Mouse (Mus musculus): ENCODE results near the gene Dohh. TPM values are rescaled to one million over a fixed set of nuclear protein-coding genes. Genes with fewer than 3 reads are reported as not detected.

The Dohh gene
- polyA plus RNA-seq, 1 experiment: 79.2 TPM

DNA sequence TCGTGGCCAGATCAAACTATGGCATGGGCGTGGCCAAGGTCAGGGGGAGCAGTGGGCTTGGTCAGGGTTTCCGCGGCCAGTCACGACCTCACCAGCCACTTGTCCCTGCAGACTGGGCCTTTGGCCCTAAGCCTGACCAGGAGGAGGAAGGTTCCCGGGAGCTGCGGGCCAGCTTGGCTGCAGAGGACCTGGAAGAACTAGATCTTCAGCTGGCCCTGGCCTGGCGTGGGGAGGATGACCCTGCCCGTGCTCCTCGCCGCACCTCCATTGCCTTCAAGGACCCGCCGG is 6.4 kb downstream of the Dohh start:
- Histone ChIP-seq H3K4me3 (replicated peaks; ENCODE audit: extremely low read depth, low read depth, low read length) (no peak overlapping the region), H3K4me1 (ENCODE audit: control insufficient read depth, insufficient read depth, low read length) (peaks cover 14% of the 10 kb centered on the region)
- TF ChIP-seq CTCF (IDR thresholded peaks at IDR 0.05; ENCODE audit: insufficient read depth, low read length) (no peak), POLR2A (IDR thresholded peaks at IDR 0.05; ENCODE audit: borderline replicate concordance, extremely low read depth, low read depth, low read length) (no peak)
- DNase-seq: no peak
- 84% methylated on average over 13 of the region's 13 CpGs for WGBS

DNA sequence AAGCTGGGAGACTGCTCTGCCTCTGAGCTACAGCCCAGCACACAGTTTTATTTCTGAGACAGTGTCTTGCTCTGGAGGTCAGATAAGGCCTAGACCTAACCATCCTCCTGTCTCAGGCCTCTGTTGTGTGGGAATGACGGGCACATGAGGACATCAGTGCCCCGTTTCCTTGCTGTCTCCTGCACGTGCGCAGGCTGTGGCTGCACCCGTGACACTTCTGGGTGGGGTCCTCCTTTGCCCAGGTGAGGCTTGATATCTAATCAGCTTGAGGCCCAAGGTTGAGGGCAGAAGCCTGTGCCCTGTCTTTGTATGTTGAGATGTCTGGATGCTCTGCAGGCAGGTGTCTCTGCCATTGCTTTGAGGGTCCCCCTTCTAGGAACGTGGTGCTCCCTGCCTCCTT is 8.0 kb downstream of the Dohh start:
- H3K4me3 ChIP-seq (replicated peaks; ENCODE audit: extremely low read depth, low read depth, low read length): no peak overlapping the region
- no peak for DNase-seq
- H3K4me1 ChIP-seq (ENCODE audit: control insufficient read depth, insufficient read depth, low read length): peaks cover 14% of the 10 kb centered on the region
- WGBS: 81% methylated on average over 6 of the region's 6 CpGs
- TF ChIP-seq CTCF (IDR thresholded peaks at IDR 0.05; ENCODE audit: insufficient read depth, low read length) (no peak), POLR2A (IDR thresholded peaks at IDR 0.05; ENCODE audit: borderline replicate concordance, extremely low read depth, low read depth, low read length) (no peak)

DNA sequence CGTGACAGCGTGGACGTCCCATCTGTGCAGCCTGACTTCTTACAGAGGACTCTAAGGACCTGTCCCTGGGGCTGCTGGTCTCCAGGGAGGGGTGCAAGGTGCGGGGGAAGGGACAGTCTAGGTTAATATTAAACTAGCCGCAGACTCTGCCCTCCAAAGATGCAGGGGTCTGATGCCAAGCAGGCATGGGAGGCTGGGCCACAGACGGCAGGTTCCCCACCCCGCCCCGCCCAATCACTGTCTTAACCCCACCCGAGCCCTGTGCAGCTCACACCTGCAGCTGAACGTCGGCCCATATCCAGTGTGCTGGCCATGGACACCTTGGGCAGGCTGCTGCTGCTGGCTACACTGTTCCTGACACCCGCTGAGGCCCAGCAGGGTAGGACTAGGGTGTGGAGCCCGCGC is 8.6 kb downstream of the Dohh start, which contains the start of gene Smim24:
Gene Smim24, plus strand, starts transcription at position 271 of the 405 bp plus-strand sequence.
- Histone ChIP-seq H3K4me3 (replicated peaks; ENCODE audit: extremely low read depth, low read depth, low read length) (peak within 1 kb of the TSS; percentile 19), H3K4me1 (ENCODE audit: control insufficient read depth, insufficient read depth, low read length) (peaks cover 14% of the 10 kb centered on the region)
- DNase-seq: no peak
- no peak for TF ChIP-seq CTCF (IDR thresholded peaks at IDR 0.05; ENCODE audit: insufficient read depth, low read length)
- no peak for TF ChIP-seq POLR2A (IDR thresholded peaks at IDR 0.05; ENCODE audit: borderline replicate concordance, extremely low read depth, low read depth, low read length)
- WGBS: 52% methylated on average over 14 of the region's 14 CpGs

DNA sequence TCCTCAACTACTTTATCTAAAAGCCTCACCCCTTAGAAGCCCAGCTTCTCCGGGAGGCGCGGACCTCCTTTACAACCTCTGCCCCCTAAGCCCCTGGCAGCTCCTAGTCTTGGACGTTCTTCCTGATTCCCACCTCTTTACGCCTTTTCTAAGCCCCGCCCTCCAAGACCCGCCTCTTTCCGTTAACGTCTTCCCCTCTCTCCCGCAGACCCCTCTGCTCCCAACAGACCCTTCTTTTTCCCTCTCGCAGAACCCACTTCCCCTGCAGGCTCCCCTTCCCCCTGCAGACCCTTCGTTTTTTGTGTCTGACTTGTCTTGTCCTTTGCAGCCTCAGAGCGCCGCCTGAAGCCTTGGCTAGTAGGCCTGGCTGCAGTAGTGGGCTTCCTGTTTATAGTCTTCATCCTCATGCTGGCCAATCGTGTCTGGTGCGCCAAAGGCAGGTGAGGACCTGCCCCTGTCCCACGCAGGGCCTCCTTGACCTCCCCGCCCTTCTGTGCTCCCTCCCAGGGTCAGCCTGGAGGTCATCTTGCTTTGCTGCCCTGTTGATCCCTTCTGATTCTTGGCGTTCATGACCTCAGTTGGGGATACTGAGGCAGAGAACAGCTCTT is 9.3 kb downstream of the Dohh start:
- 6% methylated on average over 19 of the region's 19 CpGs for WGBS
- DNase-seq: peak; percentile 33
- TF ChIP-seq CTCF (IDR thresholded peaks at IDR 0.05; ENCODE audit: insufficient read depth, low read length) (no peak), POLR2A (IDR thresholded peaks at IDR 0.05; ENCODE audit: borderline replicate concordance, extremely low read depth, low read depth, low read length) (no peak)
- peak overlapping the region; percentile 19 for H3K4me3 ChIP-seq (replicated peaks; ENCODE audit: extremely low read depth, low read depth, low read length)
- peaks cover 14% of the 10 kb centered on the region for H3K4me1 ChIP-seq (ENCODE audit: control insufficient read depth, insufficient read depth, low read length)

DNA sequence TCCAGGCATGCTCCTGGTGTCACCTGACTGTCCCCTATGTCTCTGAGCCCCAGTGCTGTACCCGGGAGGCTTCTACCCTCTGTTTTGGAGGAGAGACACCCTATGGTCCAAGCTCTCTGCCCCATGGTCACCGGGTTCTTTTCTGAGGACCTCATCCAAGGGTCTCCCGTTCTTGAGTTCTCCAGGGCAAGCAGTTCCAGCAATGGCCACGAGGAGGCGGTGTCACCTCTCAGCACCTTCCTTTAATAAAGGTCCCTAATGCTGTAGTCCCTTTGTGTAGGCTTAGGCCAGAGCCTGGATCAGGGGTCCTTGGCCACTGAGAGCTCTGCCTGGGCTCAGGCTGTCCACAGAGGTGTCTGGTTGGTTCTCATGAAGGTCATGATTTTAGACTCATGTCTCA is 10.9 kb downstream of the Dohh start:
- WGBS: 15% methylated on average over 5 of the region's 5 CpGs
- peaks cover 7% of the 10 kb centered on the region for H3K4me1 ChIP-seq (ENCODE audit: control insufficient read depth, insufficient read depth, low read length)
- DNase-seq: peak; percentile 71
- TF ChIP-seq CTCF (IDR thresholded peaks at IDR 0.05; ENCODE audit: insufficient read depth, low read length) (peak; percentile 97), POLR2A (IDR thresholded peaks at IDR 0.05; ENCODE audit: borderline replicate concordance, extremely low read depth, low read depth, low read length) (no peak)
- no peak overlapping the region for H3K4me3 ChIP-seq (replicated peaks; ENCODE audit: extremely low read depth, low read depth, low read length)

DNA sequence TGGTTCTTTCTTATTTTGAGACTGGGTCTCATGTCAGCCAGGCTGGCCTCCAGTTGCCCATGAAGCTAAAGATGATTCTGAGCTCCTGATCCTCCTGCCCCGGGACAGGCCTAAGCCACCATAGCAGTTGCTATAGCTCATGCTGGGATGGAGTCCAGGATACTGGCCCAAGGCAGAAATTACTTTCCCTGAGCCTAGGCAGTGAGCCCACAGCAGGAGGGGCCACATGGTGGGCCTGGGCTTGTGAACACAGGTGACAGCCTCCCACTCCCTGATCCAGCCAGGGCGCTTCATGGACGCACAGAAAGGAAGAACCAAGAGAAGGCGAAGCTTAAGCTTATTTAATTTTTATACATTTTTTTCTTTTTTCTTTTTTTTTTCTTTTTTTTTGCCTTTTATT is 11.6 kb downstream of the Dohh start:
- TF ChIP-seq CTCF (IDR thresholded peaks at IDR 0.05; ENCODE audit: insufficient read depth, low read length) (no peak), POLR2A (IDR thresholded peaks at IDR 0.05; ENCODE audit: borderline replicate concordance, extremely low read depth, low read depth, low read length) (no peak)

DNA sequence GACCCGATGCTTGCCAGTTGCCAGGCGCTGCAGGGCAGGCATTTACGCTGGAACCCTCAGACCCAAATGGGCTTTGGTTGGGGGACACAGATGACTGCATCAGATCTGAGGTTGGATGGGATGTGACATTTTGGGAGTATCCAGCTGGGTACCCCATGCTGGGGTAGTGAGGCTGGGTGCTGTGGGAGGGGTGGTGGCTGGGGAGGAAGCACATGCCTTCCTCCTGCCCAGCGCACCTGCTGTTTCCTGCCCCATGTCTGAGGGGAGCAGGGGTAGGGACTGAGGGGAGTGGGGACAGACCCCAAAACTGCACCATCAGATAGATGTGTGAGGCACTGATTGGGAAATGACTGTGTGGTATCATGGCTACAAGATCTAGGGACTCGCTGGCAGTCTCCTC is 12.5 kb downstream of the Dohh start:
- 84% methylated on average over 5 of the region's 5 CpGs for WGBS
- no peak for TF ChIP-seq POLR2A (IDR thresholded peaks at IDR 0.05; ENCODE audit: borderline replicate concordance, extremely low read depth, low read depth, low read length)
- no peak for TF ChIP-seq CTCF (IDR thresholded peaks at IDR 0.05; ENCODE audit: insufficient read depth, low read length)
- Histone ChIP-seq H3K4me1 (ENCODE audit: control insufficient read depth, insufficient read depth, low read length) (peaks cover 16% of the 10 kb centered on the region), H3K4me3 (replicated peaks; ENCODE audit: extremely low read depth, low read depth, low read length) (no peak overlapping the region)
- no peak for DNase-seq

More for the DNA sequence above, 11.6 kb downstream of the Dohh start:
- Histone ChIP-seq H3K4me3 (replicated peaks; ENCODE audit: extremely low read depth, low read depth, low read length) (no peak overlapping the region), H3K4me1 (ENCODE audit: control insufficient read depth, insufficient read depth, low read length) (peaks cover 8% of the 10 kb centered on the region)
- 88% methylated on average over 4 of the region's 4 CpGs for WGBS
- DNase-seq: no peak

DNA sequence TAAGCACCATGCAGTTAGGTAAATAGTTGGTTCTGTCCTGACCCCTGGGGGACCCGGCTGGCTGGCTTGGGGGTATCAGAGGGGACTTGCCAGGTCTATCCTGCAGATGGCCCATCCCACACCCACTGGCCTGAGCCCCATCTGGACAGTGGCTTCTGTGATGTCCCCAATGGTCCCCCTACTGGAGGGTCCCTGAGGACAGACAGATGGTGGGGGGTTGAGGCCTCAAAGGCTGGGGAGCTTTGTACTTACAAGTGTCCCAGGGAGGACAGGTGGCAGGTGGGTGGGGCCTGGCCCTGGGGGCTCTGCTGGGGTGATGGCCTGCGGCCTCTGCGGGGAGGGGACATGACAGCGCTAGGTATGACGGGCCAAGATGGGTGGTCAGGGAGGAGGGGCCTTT is 15.1 kb downstream of the Dohh start:
- no peak for TF ChIP-seq POLR2A (IDR thresholded peaks at IDR 0.05; ENCODE audit: borderline replicate concordance, extremely low read depth, low read depth, low read length)
- no peak for TF ChIP-seq CTCF (IDR thresholded peaks at IDR 0.05; ENCODE audit: insufficient read depth, low read length)
- DNase-seq: no peak
- Histone ChIP-seq H3K4me1 (ENCODE audit: control insufficient read depth, insufficient read depth, low read length) (peaks cover 19% of the 10 kb centered on the region), H3K4me3 (replicated peaks; ENCODE audit: extremely low read depth, low read depth, low read length) (no peak overlapping the region)
- 92% methylated on average over 5 of the region's 5 CpGs for WGBS

DNA sequence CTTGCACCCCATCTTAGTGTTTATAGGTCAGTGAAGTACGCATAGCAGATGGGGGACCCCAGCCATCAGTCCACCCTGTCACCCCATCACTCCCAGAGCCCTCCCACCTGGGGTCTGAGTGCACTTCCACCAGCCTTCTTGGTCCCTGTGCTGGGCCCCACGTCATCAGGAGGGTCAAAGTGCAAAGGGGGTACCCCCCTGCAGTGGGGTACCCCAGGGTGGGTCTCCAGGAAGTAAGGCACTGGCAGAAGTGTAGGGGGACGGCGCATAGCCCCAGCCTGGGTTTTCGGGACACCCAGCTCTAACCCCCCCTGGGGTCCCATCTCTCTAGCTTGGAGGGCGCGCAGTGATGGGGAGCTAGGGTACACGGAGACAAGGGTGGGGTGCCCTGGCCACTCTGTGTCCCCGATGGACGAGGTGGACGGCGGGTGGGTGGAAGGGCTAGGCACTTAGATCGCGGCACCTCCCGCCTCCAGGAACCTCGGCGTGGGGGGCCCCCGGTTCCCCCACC is 15.6 kb downstream of the Dohh start:
- no peak for DNase-seq
- Histone ChIP-seq H3K4me1 (ENCODE audit: control insufficient read depth, insufficient read depth, low read length) (peaks cover 24% of the 10 kb centered on the region), H3K4me3 (replicated peaks; ENCODE audit: extremely low read depth, low read depth, low read length) (no peak overlapping the region)
- TF ChIP-seq POLR2A (IDR thresholded peaks at IDR 0.05; ENCODE audit: borderline replicate concordance, extremely low read depth, low read depth, low read length) (no peak), CTCF (IDR thresholded peaks at IDR 0.05; ENCODE audit: insufficient read depth, low read length) (no peak)
- WGBS: 85% methylated on average over 18 of the region's 18 CpGs

All from lung, adult 2 months (tissue).